Mouse (Mus musculus) heart, embryonic 13.5 days (tissue): ENCODE results near the gene Fhit. TPM values are rescaled to one million over a fixed set of nuclear protein-coding genes. Genes with fewer than 3 reads are reported as not detected.

Experiments used
- ATAC-seq: fragments of 200-750 bp; cut with Nextera tagmentation; 2 replicates; pipeline ENCODE4 v1.8.0; 2017; ENCODE audit warnings: moderate TSS enrichment; ENCODE audit not compliant: insufficient number of reproducible peaks, low FRiP score, low TSS enrichment; ENCODE audit errors: extremely low read depth
- H3K27ac ChIP-seq: fragments of 300-500 bp; sonication (generic); replicated peaks from 2 replicates; pipeline ENCODE4 v1.5.1; 2015; ENCODE audit warnings: moderate library complexity, mild to moderate bottlenecking, inconsistent platforms
- H3K27me3 ChIP-seq: fragments of 300-500 bp; sonication (generic); replicated peaks from 2 replicates; pipeline ENCODE4 v1.6.1; 2015; ENCODE audit warnings: mild to moderate bottlenecking, inconsistent platforms
- H3K36me3 ChIP-seq: fragments of 300-500 bp; sonication (generic); 2 replicates; pipeline ENCODE4 v1.6.1; 2015; ENCODE audit warnings: mild to moderate bottlenecking, inconsistent platforms
- H3K4me1 ChIP-seq: fragments of 300-500 bp; sonication (generic); 2 replicates; pipeline ENCODE4 v1.6.1; 2015; ENCODE audit warnings: inconsistent platforms
- H3K4me2 ChIP-seq: fragments of 300-500 bp; sonication (generic); 2 replicates; pipeline ENCODE4 v1.6.1; 2015; ENCODE audit warnings: inconsistent platforms, mild to moderate bottlenecking, moderate library complexity
- H3K4me3 ChIP-seq: fragments of 300-500 bp; sonication (generic); 2 replicates; pipeline ENCODE4 v1.5.1; 2015; ENCODE audit warnings: moderate library complexity, mild to moderate bottlenecking, inconsistent platforms
- H3K9ac ChIP-seq: fragments of 300-500 bp; sonication (generic); 2 replicates; pipeline ENCODE4 v1.6.1; 2015; ENCODE audit warnings: inconsistent platforms, mild to moderate bottlenecking, moderate library complexity
- H3K9me3 ChIP-seq: fragments of 300-500 bp; sonication (generic); 2 replicates; pipeline ENCODE4 v1.6.1; 2016; ENCODE audit warnings: inconsistent platforms
- WGBS: fragments of 180-500 bp; shearing (Covaris S2); methylation state at CpG from one replicate; pipeline ENCODE4 v1.1.7; 2015; ENCODE audit warnings: mixed read lengths; 5-methylcytosine and 5-hydroxymethylcytosine counted together
- polyA plus RNA-seq: library from polyadenylated mRNA; unstranded; fragments of >200 nt; fragmentation: Nextera tagmentation; extraction: Ambion mirVana; gene quantifications from 2 replicates; pipeline ENCODE4 v1.2.1, GENCODE M21; 2015

Fhit gene
- polyA plus RNA-seq, 1 experiment from 2014 or later = 4.4 TPM

- H3K4me2 ChIP-seq = no peak overlapping the region
- H3K4me3 ChIP-seq = no peak overlapping the region
- WGBS = 63% methylated on average over 2 of the region's 2 CpGs
- no peak overlapping the region for H3K9ac ChIP-seq
- no peaks in the 10 kb centered on the region for H3K4me1 ChIP-seq
- H3K27me3 ChIP-seq = no peaks in the 10 kb centered on the region
- H3K9me3 ChIP-seq = no peaks in the 10 kb centered on the region
- no peak overlapping the region for H3K27ac ChIP-seq
- ATAC-seq = no peak
- H3K36me3 ChIP-seq = no peaks in the 10 kb centered on the region
Observed at GRCm38 (mm10) chr14:9721917-9722472, 1439.8 kb downstream of the Fhit start.

GRCm38 (mm10) chr14:9698621-9699020 is 1463.2 kb downstream of the Fhit start:
- H3K4me3 ChIP-seq = no peak overlapping the region
- H3K36me3 ChIP-seq = no peaks in the 10 kb centered on the region
- H3K4me1 ChIP-seq = 0 out of 2 replicates have a peak, but pooled peaks cover 4% of the 10 kb centered on the region
- H3K4me2 ChIP-seq = no peak overlapping the region
- H3K27me3 ChIP-seq = no peaks in the 10 kb centered on the region
- WGBS = 43% methylated on average over 1 of the region's 1 CpGs
- no peaks in the 10 kb centered on the region for H3K9me3 ChIP-seq
- no peak overlapping the region for H3K27ac ChIP-seq
- ATAC-seq = no peak
- H3K9ac ChIP-seq = no peak overlapping the region

- H3K4me1 ChIP-seq = 0 out of 2 replicates have a peak, but pooled peaks cover 4% of the 10 kb centered on the region
- H3K9ac ChIP-seq = no peak overlapping the region
- H3K36me3 ChIP-seq = no peaks in the 10 kb centered on the region
- WGBS = 69% methylated on average over 3 of the region's 3 CpGs
- no peak overlapping the region for H3K4me2 ChIP-seq
- no peaks in the 10 kb centered on the region for H3K27me3 ChIP-seq
- H3K9me3 ChIP-seq = no peaks in the 10 kb centered on the region
- ATAC-seq = no peak
- H3K27ac ChIP-seq = no peak overlapping the region
- H3K4me3 ChIP-seq = no peak overlapping the region
Observed at GRCm38 (mm10) chr14:9697101-9697500, 1464.7 kb downstream of the Fhit start.

GRCm38 (mm10) chr14:9696004-9696403 is 1465.8 kb downstream of the Fhit start:
- 53% methylated on average over 4 of the region's 4 CpGs for WGBS
- H3K4me1 ChIP-seq = 0 out of 2 replicates have a peak, but pooled peaks cover 4% of the 10 kb centered on the region
- no peaks in the 10 kb centered on the region for H3K36me3 ChIP-seq
- ATAC-seq = no peak
- H3K4me3 ChIP-seq = no peak overlapping the region
- no peak overlapping the region for H3K9ac ChIP-seq
- no peaks in the 10 kb centered on the region for H3K9me3 ChIP-seq
- no peak overlapping the region for H3K4me2 ChIP-seq
- no peaks in the 10 kb centered on the region for H3K27me3 ChIP-seq
- no peak overlapping the region for H3K27ac ChIP-seq

- ATAC-seq = no peak
- no peak overlapping the region for H3K9ac ChIP-seq
- no peak overlapping the region for H3K4me3 ChIP-seq
- no peaks in the 10 kb centered on the region for H3K36me3 ChIP-seq
- no peaks in the 10 kb centered on the region for H3K9me3 ChIP-seq
- H3K4me2 ChIP-seq = no peak overlapping the region
- no peak overlapping the region for H3K27ac ChIP-seq
- H3K27me3 ChIP-seq = no peaks in the 10 kb centered on the region
- H3K4me1 ChIP-seq = 0 out of 2 replicates have a peak, but pooled peaks cover 4% of the 10 kb centered on the region
- 82% methylated on average over 4 of the region's 4 CpGs for WGBS
Observed at GRCm38 (mm10) chr14:9695217-9695690, 1466.6 kb downstream of the Fhit start.

GRCm38 (mm10) chr14:9688664-9689257 is 1473.1 kb downstream of the Fhit start:
- H3K4me2 ChIP-seq = no peak overlapping the region
- H3K9me3 ChIP-seq = no peaks in the 10 kb centered on the region
- no peaks in the 10 kb centered on the region for H3K27me3 ChIP-seq
- no peak overlapping the region for H3K27ac ChIP-seq
- no peak overlapping the region for H3K9ac ChIP-seq
- 75% methylated on average over 2 of the region's 2 CpGs for WGBS
- no peak overlapping the region for H3K4me3 ChIP-seq
- no peaks in the 10 kb centered on the region for H3K36me3 ChIP-seq
- no peak for ATAC-seq
- H3K4me1 ChIP-seq = no peaks in the 10 kb centered on the region

- H3K4me2 ChIP-seq = no peak overlapping the region
- 85% methylated on average over 1 of the region's 1 CpGs for WGBS
- 0 out of 2 replicates have a peak, but pooled peaks cover 2% of the 10 kb centered on the region for H3K9me3 ChIP-seq
- no peaks in the 10 kb centered on the region for H3K36me3 ChIP-seq
- no peaks in the 10 kb centered on the region for H3K4me1 ChIP-seq
- no peak for ATAC-seq
- H3K27me3 ChIP-seq = no peaks in the 10 kb centered on the region
- no peak overlapping the region for H3K4me3 ChIP-seq
- H3K9ac ChIP-seq = no peak overlapping the region
- H3K27ac ChIP-seq = no peak overlapping the region
Observed at GRCm38 (mm10) chr14:9684362-9684761, 1477.5 kb downstream of the Fhit start.

GRCm38 (mm10) chr14:9672728-9673127 is 1489.1 kb downstream of the Fhit start:
- Histone ChIP-seq H3K9ac (no peak overlapping the region), H3K27me3 (no peaks in the 10 kb centered on the region), H3K4me2 (no peak overlapping the region), H3K4me1 (no peaks in the 10 kb centered on the region), H3K4me3 (no peak overlapping the region), H3K27ac (no peak overlapping the region), H3K9me3 (no peaks in the 10 kb centered on the region), H3K36me3 (no peaks in the 10 kb centered on the region)
- no peak for ATAC-seq
- 50% methylated on average over 1 of the region's 1 CpGs for WGBS

GRCm38 (mm10) chr14:9671776-9672175 is 1490.1 kb downstream of the Fhit start:
- H3K27ac ChIP-seq = no peak overlapping the region
- WGBS = 69% methylated on average over 3 of the region's 3 CpGs
- H3K4me1 ChIP-seq = no peaks in the 10 kb centered on the region
- H3K4me2 ChIP-seq = no peak overlapping the region
- no peaks in the 10 kb centered on the region for H3K9me3 ChIP-seq
- no peaks in the 10 kb centered on the region for H3K36me3 ChIP-seq
- H3K27me3 ChIP-seq = no peaks in the 10 kb centered on the region
- ATAC-seq = no peak
- no peak overlapping the region for H3K9ac ChIP-seq
- no peak overlapping the region for H3K4me3 ChIP-seq

- no peak overlapping the region for H3K4me2 ChIP-seq
- no peak overlapping the region for H3K9ac ChIP-seq
- no peaks in the 10 kb centered on the region for H3K27me3 ChIP-seq
- H3K4me1 ChIP-seq = no peaks in the 10 kb centered on the region
- no peak overlapping the region for H3K4me3 ChIP-seq
- H3K36me3 ChIP-seq = no peaks in the 10 kb centered on the region
- 70% methylated on average over 1 of the region's 1 CpGs for WGBS
- H3K9me3 ChIP-seq = no peaks in the 10 kb centered on the region
- no peak overlapping the region for H3K27ac ChIP-seq
- no peak for ATAC-seq
Observed at GRCm38 (mm10) chr14:9669766-9670165, 1492.1 kb downstream of the Fhit start.

- Histone ChIP-seq H3K4me3 (no peak overlapping the region), H3K9me3 (no peaks in the 10 kb centered on the region), H3K9ac (no peak overlapping the region), H3K4me1 (no peaks in the 10 kb centered on the region), H3K4me2 (no peak overlapping the region), H3K27me3 (no peaks in the 10 kb centered on the region), H3K36me3 (no peaks in the 10 kb centered on the region), H3K27ac (no peak overlapping the region)
- no peak for ATAC-seq
- 47% methylated on average over 1 of the region's 1 CpGs for WGBS
Observed at GRCm38 (mm10) chr14:9658445-9658844, 1503.4 kb downstream of the Fhit start.

- WGBS = 63% methylated on average over 1 of the region's 1 CpGs
- Histone ChIP-seq H3K4me3 (no peak overlapping the region), H3K4me1 (no peaks in the 10 kb centered on the region), H3K36me3 (no peaks in the 10 kb centered on the region), H3K27me3 (no peaks in the 10 kb centered on the region), H3K27ac (no peak overlapping the region), H3K4me2 (no peak overlapping the region), H3K9me3 (no peaks in the 10 kb centered on the region), H3K9ac (no peak overlapping the region)
- ATAC-seq = no peak
Observed at GRCm38 (mm10) chr14:9651417-9651816, 1510.4 kb downstream of the Fhit start.
